Mouse (Mus musculus): ENCODE data around the gene Hnrnpab. TPM values are rescaled to one million over a fixed set of nuclear protein-coding genes. Genes with fewer than 3 reads are reported as not detected.

Hnrnpab gene
- total RNA-seq, 2 experiments from 2014 or later, result 237 to 257 TPM

DNA sequence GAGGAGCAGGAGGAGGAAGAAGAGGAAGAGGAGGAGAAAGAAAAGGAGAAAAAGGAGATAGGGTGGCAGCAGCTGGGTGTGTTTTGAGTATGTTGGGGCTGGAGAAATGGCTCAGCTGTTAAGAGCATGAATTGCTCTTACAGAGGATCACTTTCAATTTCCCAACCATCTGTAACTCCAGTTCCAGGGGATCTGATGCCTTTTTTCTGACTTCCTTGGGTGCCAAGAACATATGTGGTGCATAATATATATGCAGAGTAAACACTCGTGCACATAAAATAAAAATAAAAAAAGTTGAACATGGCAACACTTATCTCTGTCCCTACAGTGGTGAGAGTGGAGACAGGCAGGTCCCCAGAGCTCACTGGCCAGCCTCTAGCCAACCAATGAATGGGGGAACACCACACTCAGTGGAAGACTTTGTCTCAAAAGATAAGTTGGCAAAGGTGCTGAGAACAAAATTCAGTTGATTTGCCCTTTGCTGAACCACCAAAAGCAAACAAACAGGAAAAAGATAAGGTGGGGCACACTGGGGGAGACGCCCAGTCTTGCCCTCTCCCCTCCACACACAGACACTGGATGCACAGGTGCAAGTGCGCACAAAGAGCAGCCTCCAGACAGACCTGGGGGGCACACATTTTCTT lies 2.7 kb upstream of the Hnrnpab start:
- DNase-seq, result no peak
- intact Hi-C loops (cut with DNase I), result no loop called here

DNA sequence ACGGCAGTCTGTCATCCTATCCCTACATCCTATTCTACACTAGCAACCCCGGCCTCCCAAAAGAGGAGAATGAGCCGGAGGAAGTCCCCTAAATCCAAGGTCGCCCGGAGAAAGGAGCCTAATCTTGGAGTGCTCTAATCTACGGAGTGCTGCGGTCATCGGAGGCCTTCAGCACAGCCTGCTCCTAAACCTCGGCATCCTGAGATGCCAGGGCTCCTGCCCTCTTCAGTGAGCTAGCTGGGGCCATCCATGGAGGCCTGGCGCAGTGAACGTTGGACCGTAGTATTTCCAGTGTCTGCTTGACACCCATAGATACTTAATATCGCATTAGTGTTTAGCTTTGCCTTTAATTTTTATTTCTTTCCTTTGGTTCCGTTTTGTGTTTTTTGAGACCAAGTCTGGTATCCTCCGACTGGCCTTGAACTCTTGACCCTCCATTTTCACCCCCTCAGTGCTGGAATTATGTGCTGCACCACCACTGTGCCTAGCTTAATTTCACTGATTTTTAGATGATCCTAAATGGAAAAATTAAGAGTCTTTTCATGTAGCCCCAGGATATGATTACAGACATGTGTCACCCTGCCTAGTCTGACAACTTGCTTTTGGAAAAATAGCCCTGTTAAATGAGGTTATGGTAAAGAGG lies 570 bp upstream of the Hnrnpab start:
- intact Hi-C loops (cut with DNase I), result no loop called here
- no peak for DNase-seq

DNA sequence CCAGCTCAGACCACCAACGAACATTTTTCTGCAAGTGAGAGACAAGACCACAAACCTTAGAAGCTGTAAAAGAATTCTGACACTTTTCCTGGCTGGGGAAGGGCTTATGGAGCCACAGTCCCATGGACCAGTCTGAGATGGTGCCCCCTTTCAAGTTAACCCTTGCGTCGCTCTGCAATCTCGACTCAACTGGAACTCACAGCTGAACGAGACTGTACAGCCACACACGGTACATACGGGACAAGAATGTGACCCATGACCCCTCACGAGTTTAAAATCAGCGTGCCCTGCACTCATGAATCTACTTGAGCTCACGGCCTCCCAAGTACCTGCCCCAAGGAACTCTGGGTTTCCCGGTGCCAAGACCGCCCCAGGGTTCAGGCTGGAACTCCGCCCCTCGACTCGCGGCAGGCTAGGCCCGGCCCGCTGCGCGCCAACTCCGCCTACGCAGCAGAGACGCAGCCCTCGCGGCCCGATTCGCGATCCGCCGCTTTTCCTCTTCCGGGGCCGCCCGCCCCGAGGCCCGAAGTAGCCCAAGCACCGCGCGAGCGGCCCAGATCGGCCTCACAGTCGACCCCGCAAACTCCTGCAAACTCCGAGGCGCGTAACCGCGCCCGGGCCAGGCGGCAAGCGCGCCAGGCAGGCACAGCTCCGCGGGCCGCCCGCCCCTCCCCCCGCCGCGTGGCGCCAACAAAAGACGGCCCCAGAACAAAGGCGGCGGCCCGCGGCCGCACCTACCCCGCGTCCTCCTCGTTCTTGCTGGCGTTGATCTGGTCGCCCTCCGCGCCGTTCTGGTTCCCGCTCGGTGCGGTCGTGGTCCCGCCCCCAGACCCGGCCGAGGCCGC lies 823 bp downstream of the Hnrnpab start:
- intact Hi-C loops (cut with DNase I), result no loop called here
- peak; percentile 91 to 93 for DNase-seq

DNA sequence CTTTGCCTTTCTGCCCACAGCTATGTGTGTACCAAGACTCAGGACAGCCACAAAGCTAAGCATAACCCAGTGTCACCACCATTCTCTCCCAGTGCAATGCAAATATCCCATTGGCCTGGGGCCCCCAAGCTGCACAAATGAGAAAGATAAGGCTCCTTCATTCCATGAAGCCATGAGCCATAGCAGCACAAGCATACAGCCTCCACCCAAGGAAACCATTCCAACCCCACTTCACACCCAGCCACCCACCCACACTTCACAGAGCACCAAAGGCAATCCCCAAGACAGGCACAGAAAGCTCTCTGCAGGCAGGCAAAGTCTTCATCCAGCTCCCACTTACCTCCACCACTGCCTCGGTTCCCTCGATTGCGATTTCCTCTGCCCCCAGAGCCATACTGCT lies 4.4 kb downstream of the Hnrnpab start:
- no peak for DNase-seq

DNA sequence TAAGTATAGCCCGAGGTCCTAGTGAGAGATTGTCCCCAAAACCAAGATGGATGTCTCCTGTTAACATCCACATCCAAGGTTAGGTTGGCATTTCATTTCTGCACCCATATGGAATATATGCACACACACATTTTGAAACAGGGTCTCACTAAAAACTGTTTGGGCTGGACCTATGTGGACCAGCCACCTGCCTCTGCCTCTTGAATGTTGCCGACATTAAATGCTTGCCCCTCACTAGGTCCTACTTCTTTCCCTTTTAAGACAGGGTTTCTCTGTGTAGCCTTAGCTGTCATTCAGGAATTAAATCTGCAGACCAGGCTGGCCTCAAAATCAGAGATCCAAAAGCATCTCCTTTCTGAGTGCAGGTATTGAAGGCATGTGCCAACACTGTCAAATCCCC lies 9.1 kb downstream of the Hnrnpab start:
- DNase-seq, result no peak
- intact Hi-C loops (cut with DNase I), result no loop called here

More for the DNA sequence above, 4.4 kb downstream of the Hnrnpab start:
- intact Hi-C loops (cut with DNase I), result no loop called here

DNA sequence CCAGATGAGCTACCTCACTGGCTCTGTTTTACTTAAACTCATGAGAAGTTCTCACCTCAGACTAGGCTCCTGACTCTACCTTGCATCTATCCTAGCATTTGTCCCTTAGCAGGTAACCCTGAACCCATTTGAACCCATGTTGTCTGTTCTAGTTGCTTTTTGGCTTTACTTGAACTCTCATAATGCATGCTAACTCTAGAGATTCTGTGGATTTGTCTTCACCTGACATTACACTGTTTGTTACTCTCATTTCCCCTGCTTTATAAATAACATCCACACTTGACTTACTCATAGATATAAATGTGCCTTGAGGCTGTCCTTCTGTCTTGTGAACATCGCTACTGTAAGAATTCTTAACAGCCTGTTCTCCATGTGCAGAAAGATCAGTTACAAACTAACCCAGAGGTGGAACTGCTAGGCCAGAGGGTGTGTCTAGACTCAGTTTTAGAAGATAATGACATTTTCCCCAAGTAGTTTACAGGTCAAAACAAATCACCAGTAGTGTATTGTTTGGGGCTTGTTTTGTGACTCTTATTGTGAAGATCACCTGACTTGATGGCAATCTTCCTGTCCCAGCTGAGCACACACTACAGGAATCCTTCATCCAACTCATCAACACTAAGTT lies 11.1 kb downstream of the Hnrnpab start:
- intact Hi-C loops (cut with DNase I), result no loop called here
- DNase-seq, result no peak

DNA sequence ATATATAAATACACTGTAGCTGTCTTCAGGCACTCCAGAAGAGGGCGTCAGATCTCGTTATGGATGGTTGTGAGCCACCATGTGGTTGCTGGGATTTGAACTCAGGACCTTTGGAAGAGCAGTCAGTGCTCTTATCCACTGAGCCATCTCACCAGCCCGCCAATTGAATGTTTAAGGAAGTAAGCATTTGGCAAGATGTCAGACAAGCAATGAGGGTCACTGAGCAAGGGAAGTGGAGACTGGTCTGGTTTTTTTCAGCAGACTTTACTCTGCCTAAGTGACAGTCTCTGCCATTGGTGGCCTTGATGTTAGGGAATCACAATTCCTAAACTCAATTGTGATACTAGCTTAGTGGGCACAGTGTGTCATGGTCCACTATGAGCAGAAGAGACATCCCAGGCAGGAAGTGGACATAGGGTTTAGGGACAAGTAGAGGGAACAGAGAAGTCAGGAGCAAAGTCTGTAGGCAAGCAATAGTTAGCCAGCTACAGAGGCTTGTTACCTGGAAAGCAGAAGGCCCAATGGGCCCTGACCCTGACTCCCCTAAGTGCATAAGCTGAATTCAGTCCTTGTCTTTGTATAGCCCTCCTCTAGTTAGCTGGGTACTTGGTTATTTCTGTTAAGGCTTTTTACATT lies 11.8 kb downstream of the Hnrnpab start:
- DNase-seq, result no peak
- intact Hi-C loops (cut with DNase I), result no loop called here

DNA sequence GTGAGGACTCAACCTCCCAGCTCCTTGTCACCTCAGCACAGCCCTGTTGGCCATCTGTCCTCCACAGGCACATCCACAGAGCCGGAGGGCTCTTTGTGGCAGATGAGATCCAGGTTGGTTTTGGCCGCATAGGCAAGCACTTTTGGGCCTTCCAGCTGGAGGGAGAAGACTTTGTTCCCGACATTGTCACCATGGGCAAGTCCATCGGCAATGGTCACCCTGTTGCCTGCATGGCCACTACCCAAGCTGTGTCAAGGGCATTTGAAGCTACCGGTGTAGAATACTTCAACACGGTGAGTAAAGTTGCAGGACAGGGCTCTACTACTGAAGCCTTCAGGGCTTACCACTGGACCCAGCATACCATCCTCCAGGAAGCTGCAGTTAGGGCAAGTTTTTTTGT lies 12.8 kb downstream of the Hnrnpab start:
- intact Hi-C loops (cut with DNase I), result no loop called here
- DNase-seq, result no peak

DNA sequence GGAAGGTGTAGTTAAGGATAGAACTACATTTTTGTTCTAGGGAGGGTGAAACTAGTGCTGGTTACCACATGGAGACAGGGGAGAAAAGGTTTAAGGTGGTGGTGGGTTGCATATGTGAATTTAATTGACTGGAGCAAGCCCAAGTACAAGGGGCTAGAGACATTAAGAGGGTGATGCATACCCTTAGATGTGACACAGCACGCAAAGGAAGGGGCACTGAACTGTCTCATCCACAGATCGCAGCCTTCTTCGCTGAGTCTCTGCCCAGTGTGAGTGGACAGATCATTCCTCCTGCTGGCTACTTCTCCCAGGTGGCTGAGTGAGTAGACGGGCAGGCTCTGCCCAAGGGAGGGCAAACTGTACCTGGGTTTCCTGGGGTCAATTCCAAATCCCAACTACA lies 13.3 kb downstream of the Hnrnpab start:
- intact Hi-C loops (cut with DNase I), result no loop called here
- DNase-seq, result no peak

DNA sequence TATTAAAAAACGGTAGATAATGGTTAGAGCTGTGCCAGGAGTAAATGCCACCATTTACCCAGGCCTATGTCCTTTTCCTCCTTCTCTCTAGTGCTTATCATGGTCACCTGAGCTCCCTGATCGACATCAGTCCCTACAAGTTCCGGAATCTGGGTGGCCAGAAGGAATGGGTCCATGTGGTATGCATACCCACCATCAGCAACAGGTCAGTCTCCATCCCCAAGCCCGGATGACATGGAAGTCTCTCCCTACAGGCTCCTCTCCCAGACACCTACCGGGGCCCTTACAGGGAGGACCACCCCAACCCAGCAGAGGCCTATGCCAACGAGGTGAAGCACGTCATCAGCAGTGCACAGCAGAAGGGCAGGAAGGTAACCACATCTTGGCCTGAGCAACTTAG lies 14.7 kb downstream of the Hnrnpab start:
- intact Hi-C loops (cut with DNase I), result no loop called here
- DNase-seq, result no peak

DNA sequence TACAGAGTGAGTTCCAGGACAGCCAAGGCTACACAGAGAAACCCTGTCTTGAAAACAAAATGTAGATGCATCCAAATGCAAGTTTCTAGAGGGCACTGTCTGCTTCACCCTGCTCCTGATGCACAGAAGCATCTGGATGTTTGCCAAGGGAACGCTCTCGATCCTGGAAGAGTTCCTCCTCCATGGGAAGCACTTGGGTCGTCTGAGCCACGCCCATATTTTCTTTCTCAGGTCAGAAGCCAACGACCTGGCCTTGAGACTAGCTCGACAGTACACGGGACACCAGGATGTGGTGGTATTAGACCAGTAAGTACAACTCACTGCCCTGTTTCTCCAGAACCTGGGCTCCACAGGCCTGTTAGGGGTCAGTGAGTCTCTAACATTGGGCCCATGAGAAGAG lies 15.5 kb downstream of the Hnrnpab start:
- DNase-seq, result no peak
- intact Hi-C loops (cut with DNase I), result no loop called here

DNA sequence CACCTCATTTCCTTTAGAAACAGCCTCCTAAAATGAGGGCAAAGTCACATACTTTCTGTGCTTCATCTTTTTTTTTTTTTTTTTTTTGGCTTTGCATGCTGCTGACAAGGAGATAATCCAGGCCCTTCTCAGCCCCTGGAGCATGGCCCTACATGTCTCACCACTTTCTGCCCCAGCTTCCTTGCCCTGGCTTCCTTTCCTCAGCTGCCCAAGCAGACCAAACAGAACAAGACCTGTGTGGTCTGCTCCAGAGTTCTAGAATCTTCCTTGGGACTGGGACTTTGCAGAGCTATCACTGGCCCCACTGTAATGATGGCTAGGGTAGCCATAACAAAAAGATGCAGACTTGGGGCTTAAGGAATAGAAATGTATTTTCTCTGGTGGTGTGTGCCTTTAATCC lies 16.6 kb downstream of the Hnrnpab start:
- intact Hi-C loops (cut with DNase I), result no loop called here
- DNase-seq, result no peak

DNA sequence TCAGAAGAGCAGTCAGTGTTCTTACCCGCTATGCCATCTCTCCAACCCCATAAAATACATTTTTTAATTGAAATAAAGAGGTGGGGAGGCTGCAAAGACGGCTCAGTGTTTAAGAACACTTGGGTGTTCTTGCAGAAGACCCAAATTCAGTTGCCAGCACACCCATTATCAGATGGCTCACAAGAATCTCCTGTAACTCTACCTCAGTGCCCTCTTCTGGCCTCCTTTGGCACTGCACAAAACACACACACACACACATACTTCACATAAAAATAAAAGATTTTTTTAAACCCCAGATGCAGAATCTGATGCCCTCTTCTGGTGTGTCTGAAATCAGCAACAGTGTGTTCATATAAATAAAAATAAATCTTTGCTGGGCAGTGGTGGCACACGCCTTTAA lies 17.8 kb downstream of the Hnrnpab start:
- intact Hi-C loops (cut with DNase I), result no loop called here
- no peak for DNase-seq

DNA sequence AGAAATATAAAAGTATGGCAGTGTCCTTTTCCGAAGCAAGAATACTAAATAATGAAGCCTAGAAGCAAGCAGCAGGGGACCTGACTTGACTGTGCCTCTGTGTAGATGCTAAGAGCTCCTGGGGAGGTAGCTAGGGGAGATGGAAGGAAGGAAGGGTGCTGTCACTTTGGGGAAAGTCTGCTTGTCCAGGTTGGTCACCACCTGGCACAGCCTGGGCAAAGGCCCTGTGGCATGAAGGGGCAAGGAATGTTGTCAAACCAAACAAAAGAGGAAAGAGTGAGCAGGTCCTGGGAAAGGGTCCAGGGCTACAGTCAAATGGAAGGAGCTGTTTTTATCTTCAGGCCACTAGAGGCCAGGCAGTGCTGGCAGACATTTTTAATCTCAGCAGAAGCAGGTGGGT lies 19.6 kb downstream of the Hnrnpab start:
- DNase-seq, result no peak
- intact Hi-C loops (cut with DNase I), result no loop called here

DNA sequence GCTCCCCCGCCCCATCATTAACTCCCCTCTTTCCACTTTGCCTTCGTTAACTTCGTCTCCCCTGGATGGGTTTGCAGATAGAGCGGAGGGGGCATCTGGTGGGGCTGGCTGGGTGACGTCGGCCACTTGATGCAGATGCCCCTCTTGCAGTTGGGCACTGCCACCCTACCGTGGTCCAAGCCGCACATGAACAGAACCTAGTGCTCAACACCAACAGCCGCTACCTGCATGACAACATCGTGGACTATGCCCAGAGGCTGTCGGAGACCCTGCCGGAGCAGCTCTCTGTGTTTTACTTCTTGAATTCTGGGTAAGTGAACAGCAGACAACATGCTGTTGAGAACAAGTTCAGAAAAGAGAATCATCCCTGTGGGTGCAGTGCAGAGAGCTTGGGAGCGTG lies 20.2 kb downstream of the Hnrnpab start:
- intact Hi-C loops (cut with DNase I), result no loop called here
- DNase-seq, result no peak

DNA sequence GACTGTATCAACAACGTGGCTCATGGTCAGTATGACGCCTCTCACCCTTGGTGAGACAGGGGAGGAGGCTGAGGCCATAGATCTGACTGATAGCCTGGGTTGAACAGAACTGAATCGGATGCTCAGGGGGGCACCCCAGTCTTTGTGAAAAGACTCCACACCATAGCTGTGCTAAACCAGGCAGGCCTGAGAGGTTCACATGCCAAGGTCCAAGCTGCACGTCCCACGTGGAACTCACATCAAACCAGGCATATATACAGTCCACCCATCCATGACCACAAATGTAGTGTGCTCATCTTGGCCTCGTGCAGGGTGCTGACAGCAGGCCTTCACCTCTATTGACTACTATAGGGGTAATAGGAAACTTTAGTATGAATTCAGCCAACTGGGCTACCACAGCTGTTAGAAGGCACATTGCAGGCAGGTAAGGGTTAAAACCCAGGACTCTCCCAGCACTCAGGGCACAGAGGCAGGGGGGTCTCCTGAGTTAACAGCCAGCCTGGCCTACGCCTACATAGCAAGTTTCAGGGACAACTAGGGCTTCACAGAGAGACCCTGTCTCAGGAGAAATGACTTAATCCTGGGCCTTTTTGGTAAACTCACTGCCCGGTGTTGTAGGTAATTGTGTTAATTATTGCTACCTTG lies 20.9 kb downstream of the Hnrnpab start:
- intact Hi-C loops (cut with DNase I), result no loop called here
- DNase-seq, result no peak

DNA sequence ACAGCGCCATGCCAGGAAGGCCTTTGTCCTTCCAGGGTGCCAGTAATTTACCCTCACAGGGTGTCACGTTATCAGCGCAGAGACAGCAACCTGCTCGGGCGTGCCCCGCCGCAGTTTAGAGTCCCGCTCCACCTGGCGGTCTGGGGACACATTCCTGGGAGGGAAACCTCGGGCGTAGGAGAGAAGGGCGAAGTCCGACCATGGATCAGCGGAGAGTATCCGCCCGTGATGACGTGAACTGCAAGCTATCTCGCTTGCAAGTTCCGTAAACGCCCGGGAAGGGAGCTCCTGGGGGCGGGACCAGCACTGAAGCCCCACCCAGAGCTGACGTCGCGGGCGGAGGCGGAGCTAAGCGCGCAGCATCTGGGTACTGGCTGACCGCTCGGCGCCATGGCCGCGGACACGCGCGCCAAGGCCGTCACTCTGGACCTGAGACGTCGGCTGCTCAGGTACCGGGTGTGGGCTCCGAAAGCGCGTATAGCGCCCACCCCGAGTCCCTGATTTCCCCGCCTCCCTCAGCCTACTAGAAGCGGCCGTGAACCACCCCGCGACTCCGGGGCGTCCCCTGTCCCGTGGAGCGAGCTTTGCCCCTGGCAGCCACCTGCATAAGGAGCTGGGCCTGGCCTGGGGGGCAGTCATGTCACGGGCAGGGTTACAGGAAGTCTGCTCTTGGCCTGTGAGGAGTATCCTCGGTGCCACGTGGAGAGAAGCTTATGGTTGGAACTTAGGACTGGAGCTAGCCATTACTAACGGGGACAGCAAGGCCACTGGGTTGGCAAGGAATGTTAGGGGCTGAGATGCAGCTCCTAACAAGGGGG lies 22.0 kb downstream of the Hnrnpab start, which contains the start of gene Phykpl:
Gene Phykpl (plus strand): TSS at position 327 of the 818 bp plus-strand sequence.
- intact Hi-C loops (cut with DNase I), result loop anchor here (5.0 kb wide), 1 partner anchor 47 kb away; no protein-coding TSS in a partner anchor
- peak; percentile 98 to 99 for DNase-seq

DNA sequence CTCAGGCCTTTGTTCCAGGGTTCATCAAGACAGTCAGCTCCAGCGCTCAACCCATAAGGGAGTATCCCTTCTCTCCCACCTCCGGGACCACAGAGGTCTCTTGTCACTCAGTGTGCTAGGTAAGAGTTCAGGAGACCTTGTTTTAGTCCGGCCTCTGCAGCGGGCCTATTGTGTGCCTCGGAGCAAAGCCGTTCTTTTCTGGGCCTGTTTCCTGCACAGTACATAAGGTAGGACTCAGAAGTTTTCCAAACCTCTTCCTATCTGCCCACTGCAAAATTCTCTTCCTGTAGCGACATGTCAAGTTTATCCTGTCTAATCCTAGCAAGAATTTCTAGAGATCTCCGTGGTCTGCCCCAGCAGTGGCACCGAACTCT lies 22.6 kb downstream of the Hnrnpab start:
- no peak for DNase-seq
- intact Hi-C loops (cut with DNase I), result loop anchor here (5.0 kb wide), 1 partner anchor 47 kb away; no protein-coding TSS in a partner anchor

DNA sequence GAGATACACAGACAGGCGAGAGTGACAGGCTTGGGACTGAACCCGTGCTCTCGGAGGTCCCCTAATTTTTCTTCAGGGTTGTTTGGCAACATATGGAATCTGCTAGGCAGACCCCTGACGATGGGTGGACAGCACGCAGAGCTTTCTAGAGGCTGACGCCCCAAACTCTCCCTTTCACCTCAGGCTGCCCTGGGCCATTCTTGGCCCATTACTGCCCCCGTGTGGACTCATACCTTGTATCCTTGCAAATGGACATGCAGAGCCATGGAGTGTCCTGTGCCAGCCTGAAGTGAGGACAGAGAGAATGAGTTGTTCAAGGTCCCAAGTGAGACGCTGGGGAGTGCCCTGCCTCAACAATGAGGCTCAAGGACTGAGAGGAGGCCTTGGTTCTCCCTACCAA lies 23.9 kb downstream of the Hnrnpab start:
- DNase-seq, result peak; percentile 73 to 80
- intact Hi-C loops (cut with DNase I), result loop anchor here (5.0 kb wide), 1 partner anchor 45 kb away; no protein-coding TSS in a partner anchor
